Mouse (Mus musculus): Measurements from ENCODE around the gene Htr1d. TPM values are rescaled to one million over a fixed set of nuclear protein-coding genes. Genes with fewer than 3 reads are reported as not detected.

Htr1d gene
- 1 to 10 TPM; 3.0 to 3.4 TPM for total RNA-seq (2021)

GRCm38 (mm10) chr4:136423224-136423623, at the start of gene Htr1d:
TSS of gene Htr1d (plus strand) at chr4:136423524.
- intact Hi-C loops (cut with DNase I), result no loop called here
- no peak for DNase-seq

GRCm38 (mm10) chr4:136377001-136377400, 46.3 kb upstream of the Htr1d start:
- intact Hi-C loops (cut with DNase I), result no loop called here
- DNase-seq, result no peak

- no peak for DNase-seq
- intact Hi-C loops (cut with DNase I), result loop anchor here (10.0 kb wide), 1 partner anchor 132 kb away; no protein-coding TSS in a partner anchor
These were observed 40.3 kb upstream of the Htr1d start for GRCm38 (mm10) chr4:136383052-136383451.

GRCm38 (mm10) chr4:136383839-136384238, 39.5 kb upstream of the Htr1d start:
- intact Hi-C loops (cut with DNase I), result loop anchor here (10.0 kb wide), 1 partner anchor 131 kb away; no protein-coding TSS in a partner anchor
- no peak for DNase-seq

- no peak for DNase-seq
- intact Hi-C loops (cut with DNase I), result loop anchor here (10.0 kb wide), 1 partner anchor 128 kb away; no protein-coding TSS in a partner anchor
These were observed 36.1 kb upstream of the Htr1d start for GRCm38 (mm10) chr4:136387261-136387660.

- DNase-seq, result no peak
- intact Hi-C loops (cut with DNase I), result no loop called here
These were observed 21.5 kb upstream of the Htr1d start for GRCm38 (mm10) chr4:136401806-136402205.

GRCm38 (mm10) chr4:136407831-136408230, 15.5 kb upstream of the Htr1d start:
- intact Hi-C loops (cut with DNase I), result no loop called here
- DNase-seq, result no peak

GRCm38 (mm10) chr4:136411995-136412765, 11.1 kb upstream of the Htr1d start:
- intact Hi-C loops (cut with DNase I), result no loop called here
- no peak for DNase-seq

GRCm38 (mm10) chr4:136415477-136415876, 7.8 kb upstream of the Htr1d start:
- no peak for DNase-seq
- intact Hi-C loops (cut with DNase I), result no loop called here

- intact Hi-C loops (cut with DNase I), result no loop called here
- DNase-seq, result no peak
These were observed 4.4 kb upstream of the Htr1d start for GRCm38 (mm10) chr4:136418962-136419361.

- intact Hi-C loops (cut with DNase I), result no loop called here
- no peak for DNase-seq
These were observed 3.9 kb upstream of the Htr1d start for GRCm38 (mm10) chr4:136419386-136419785.

- DNase-seq, result no peak
- intact Hi-C loops (cut with DNase I), result no loop called here
These were observed 1.0 kb downstream of the Htr1d start for GRCm38 (mm10) chr4:136424120-136424999.

- intact Hi-C loops (cut with DNase I), result no loop called here
- peak; percentile 21 for DNase-seq
These were observed 1.6 kb downstream of the Htr1d start for GRCm38 (mm10) chr4:136425000-136425288.

- no peak for DNase-seq
- intact Hi-C loops (cut with DNase I), result no loop called here
These were observed 7.5 kb downstream of the Htr1d start for GRCm38 (mm10) chr4:136430609-136431375.

- peak; percentile 74 for DNase-seq
- intact Hi-C loops (cut with DNase I), result no loop called here
These were observed 8.0 kb downstream of the Htr1d start for GRCm38 (mm10) chr4:136431376-136431693.

- intact Hi-C loops (cut with DNase I), result no loop called here
- DNase-seq, result no peak
These were observed 10.7 kb downstream of the Htr1d start for GRCm38 (mm10) chr4:136434029-136434428.

GRCm38 (mm10) chr4:136439106-136439505, 15.8 kb downstream of the Htr1d start:
- intact Hi-C loops (cut with DNase I), result no loop called here
- no peak for DNase-seq

GRCm38 (mm10) chr4:136441354-136442043, 18.2 kb downstream of the Htr1d start:
- intact Hi-C loops (cut with DNase I), result no loop called here
- DNase-seq, result no peak

GRCm38 (mm10) chr4:136444561-136444960, 21.2 kb downstream of the Htr1d start:
- DNase-seq, result no peak
- intact Hi-C loops (cut with DNase I), result no loop called here

GRCm38 (mm10) chr4:136449795-136450194, 26.5 kb downstream of the Htr1d start:
- intact Hi-C loops (cut with DNase I), result no loop called here
- DNase-seq, result no peak

GRCm38 (mm10) chr4:136450271-136450670, 26.9 kb downstream of the Htr1d start:
- intact Hi-C loops (cut with DNase I), result no loop called here
- DNase-seq, result no peak
